Mouse (Mus musculus): Measurements from ENCODE around the gene Hnrnpm.
A peak's percentile ranks its signal among the peaks of the same experiment; 100 is the strongest.
"Not testable (repeated sequence)": the region's sequence is repeated elsewhere in the genome, so short reads cannot be mapped to it uniquely, and the experiment has no call there.

The Hnrnpm gene

GRCm38 (mm10) chr17:33686760-33687159 lies at the start of gene Hnrnpm:
Gene Hnrnpm (minus strand): TSS chr17:33686860.
- no peak for DNase-seq

GRCm38 (mm10) chr17:33733526-33733925 lies 46.9 kb upstream of the Hnrnpm start:
- DNase-seq = not testable (repeated sequence)

GRCm38 (mm10) chr17:33732556-33733083 lies 46.0 kb upstream of the Hnrnpm start:
- not testable (repeated sequence) for DNase-seq

GRCm38 (mm10) chr17:33729215-33729614 lies 42.6 kb upstream of the Hnrnpm start:
- peak; percentile 34 for DNase-seq

GRCm38 (mm10) chr17:33728396-33728795 lies 41.7 kb upstream of the Hnrnpm start:
- DNase-seq = no peak

- DNase-seq = no peak
Observed at GRCm38 (mm10) chr17:33719736-33720378, 33.2 kb upstream of the Hnrnpm start.

- no peak for DNase-seq
Observed at GRCm38 (mm10) chr17:33718944-33719725, 32.5 kb upstream of the Hnrnpm start.

GRCm38 (mm10) chr17:33718384-33718881 lies 31.8 kb upstream of the Hnrnpm start, which contains the start of gene March2:
Gene March2 (minus strand): TSS chr17:33718670.
- peak; percentile 99 for DNase-seq

- DNase-seq = no peak
Observed at GRCm38 (mm10) chr17:33717982-33718381, 31.3 kb upstream of the Hnrnpm start.

- DNase-seq = no peak
Observed at GRCm38 (mm10) chr17:33717246-33717645, 30.6 kb upstream of the Hnrnpm start.

GRCm38 (mm10) chr17:33714779-33715178 lies 28.1 kb upstream of the Hnrnpm start:
- no peak for DNase-seq

- no peak for DNase-seq
Observed at GRCm38 (mm10) chr17:33713271-33713670, 26.6 kb upstream of the Hnrnpm start.

- DNase-seq = no peak
Observed at GRCm38 (mm10) chr17:33709834-33710233, 23.2 kb upstream of the Hnrnpm start.

GRCm38 (mm10) chr17:33703091-33703490 lies 16.4 kb upstream of the Hnrnpm start:
- DNase-seq = no peak

- no peak for DNase-seq
Observed at GRCm38 (mm10) chr17:33702178-33702577, 15.5 kb upstream of the Hnrnpm start.

GRCm38 (mm10) chr17:33695471-33695870 lies 8.8 kb upstream of the Hnrnpm start:
- no peak for DNase-seq

- DNase-seq = peak; percentile 100
Observed at GRCm38 (mm10) chr17:33685249-33685653, 1.4 kb downstream of the Hnrnpm start.

GRCm38 (mm10) chr17:33684671-33685231 lies 1.9 kb downstream of the Hnrnpm start:
- DNase-seq = peak; percentile 82

GRCm38 (mm10) chr17:33681767-33682166 lies 4.9 kb downstream of the Hnrnpm start:
- no peak for DNase-seq

GRCm38 (mm10) chr17:33678771-33679170 lies 7.9 kb downstream of the Hnrnpm start:
- no peak for DNase-seq

- no peak for DNase-seq
Observed at GRCm38 (mm10) chr17:33676086-33676485, 10.6 kb downstream of the Hnrnpm start.

- peak; percentile 44 for DNase-seq
Observed at GRCm38 (mm10) chr17:33675452-33675851, 11.2 kb downstream of the Hnrnpm start.

- no peak for DNase-seq
Observed at GRCm38 (mm10) chr17:33673837-33674236, 12.8 kb downstream of the Hnrnpm start.
